Mouse (Mus musculus) CH12.LX (cell line): ENCODE measurements around the gene Adamts16. TPM values are rescaled to one million over a fixed set of nuclear protein-coding genes. Genes with fewer than 3 reads are reported as not detected.

Experiments used
- DNase-seq: peaks from one replicate; pipeline ENCODE4 v3.0.0-alpha.2; 2013; ENCODE audit errors: extremely low read depth
- H3K27ac ChIP-seq: 2 replicates; pipeline ENCODE4 v1.5.1; 2012; ENCODE audit warnings: low read depth, mild to moderate bottlenecking, control low read depth, moderate library complexity; ENCODE audit not compliant: insufficient read depth
- H3K27me3 ChIP-seq: replicated peaks from 2 replicates; pipeline ENCODE3; 2012; ENCODE audit warnings: inconsistent platforms
- H3K36me3 ChIP-seq, 2 experiments: replicated peaks in 1 of 2; 2 replicates each; pipeline versions ENCODE3 to v1.6.1; 2012; ENCODE audit warnings: inconsistent platforms in 1 of 2, low read length in 1 of 2, mild to moderate bottlenecking in 1 of 2, mixed read lengths in 1 of 2, moderate library complexity in 1 of 2; ENCODE audit not compliant: control insufficient read depth in 1 of 2, insufficient read depth in 1 of 2
- H3K4me1 ChIP-seq, 2 experiments: 2 replicates each; pipeline ENCODE4 v1.6.1; 2012; ENCODE audit warnings: inconsistent platforms in 1 of 2, moderate library complexity in 1 of 2; ENCODE audit not compliant: insufficient read depth in 2 of 2, control insufficient read depth in 1 of 2
- H3K4me2 ChIP-seq: 2 replicates; pipeline ENCODE4 v1.6.1; 2012; ENCODE audit warnings: low read depth, mild to moderate bottlenecking, control low read depth; ENCODE audit not compliant: poor library complexity, insufficient read depth, severe bottlenecking
- H3K4me3 ChIP-seq, 3 experiments: fragments of 150-350 bp in 1 of 3; sonication (generic) in 1 of 3; replicated peaks in 1 of 3; 2 replicates each; pipeline versions ENCODE3 to v1.5.1; 2011 to 2012; ENCODE audit warnings: low read depth in 2 of 3, low read length in 2 of 3, mild to moderate bottlenecking in 2 of 3, moderate library complexity in 2 of 3, control low read depth in 1 of 3, improper control_type of control experiment in 1 of 3, inconsistent platforms in 1 of 3, mixed read lengths in 1 of 3; ENCODE audit not compliant: poor library complexity in 1 of 3
- H3K79me2 ChIP-seq: replicated peaks from 2 replicates; pipeline ENCODE4 v1.6.1; 2012; ENCODE audit warnings: mild to moderate bottlenecking, moderate library complexity; ENCODE audit not compliant: control insufficient read depth, poor library complexity, insufficient read depth, severe bottlenecking; ENCODE audit errors: extremely low read depth
- H3K9ac ChIP-seq: 2 replicates; pipeline ENCODE4 v1.6.1; 2012; ENCODE audit warnings: low read depth, mild to moderate bottlenecking, control low read depth, moderate library complexity; ENCODE audit not compliant: insufficient read depth
- H3K9me3 ChIP-seq: replicated peaks from 2 replicates; pipeline ENCODE3; 2012; ENCODE audit warnings: low read length, inconsistent platforms, mixed read lengths
- CHD1 ChIP-seq: IDR thresholded peaks from 2 replicates; pipeline ENCODE4 v1.6.1; 2012; ENCODE audit warnings: low read depth, low read length, improper control_type of control experiment, inconsistent platforms
- CHD2 ChIP-seq: IDR thresholded peaks from 2 replicates; pipeline ENCODE4 v1.6.1; 2011; ENCODE audit warnings: low read length, improper control_type of control experiment
- CTCF ChIP-seq, 2 experiments: IDR thresholded peaks in 1 of 2; conservative IDR thresholded peaks in 1 of 2; 2 replicates each; pipeline ENCODE4 v1.5.1; 2011 to 2012; ENCODE audit warnings: low read depth in 2 of 2, low read length in 2 of 2, improper control_type of control experiment in 1 of 2, inconsistent platforms in 1 of 2, mild to moderate bottlenecking in 1 of 2, moderate library complexity in 1 of 2
- ELF1 ChIP-seq: IDR thresholded peaks from 2 replicates; pipeline ENCODE4 v1.6.1; 2014; ENCODE audit warnings: low read depth, mild to moderate bottlenecking, inconsistent platforms, low read length, improper control_type of control experiment
- ETS1 ChIP-seq: conservative IDR thresholded peaks from 2 replicates; pipeline ENCODE4 v1.6.1; 2012; ENCODE audit warnings: low read depth, mild to moderate bottlenecking, inconsistent platforms, low read length, improper control_type of control experiment, moderate library complexity
- GABPA ChIP-seq: IDR thresholded peaks from 2 replicates; pipeline ENCODE4 v1.6.1; 2012; ENCODE audit warnings: low read depth, low read length, improper control_type of control experiment, inconsistent platforms; ENCODE audit not compliant: insufficient replicate concordance
- JUN ChIP-seq: IDR thresholded peaks from 2 replicates; pipeline ENCODE4 v1.6.1; 2011; ENCODE audit warnings: low read depth, mild to moderate bottlenecking, low read length, improper control_type of control experiment, moderate library complexity; ENCODE audit not compliant: insufficient read depth
- KAT2A ChIP-seq: IDR thresholded peaks from 2 replicates; pipeline ENCODE4 v1.6.1; 2012; ENCODE audit warnings: low read length, improper control_type of control experiment, inconsistent platforms; ENCODE audit not compliant: insufficient replicate concordance
- NELFE ChIP-seq: IDR thresholded peaks from 2 replicates; pipeline ENCODE4 v1.6.1; 2011; ENCODE audit warnings: low read depth, low read length, improper control_type of control experiment
- NRF1 ChIP-seq: IDR thresholded peaks from 2 replicates; pipeline ENCODE4 v1.6.1; 2014; ENCODE audit warnings: low read depth, mild to moderate bottlenecking, inconsistent platforms, low read length, improper control_type of control experiment, moderate library complexity
- PAX5 ChIP-seq: IDR thresholded peaks from 2 replicates; pipeline ENCODE4 v1.6.1; 2012; ENCODE audit warnings: low read length, inconsistent platforms, mixed read lengths
- POLR2AphosphoS2 ChIP-seq: IDR thresholded peaks from 2 replicates; pipeline ENCODE4 v1.6.1; 2011; ENCODE audit warnings: low read depth, low read length, improper control_type of control experiment
- RAD21 ChIP-seq: IDR thresholded peaks from 2 replicates; pipeline ENCODE4 v1.6.1; 2011; ENCODE audit warnings: low read depth, mild to moderate bottlenecking, low read length, improper control_type of control experiment, moderate library complexity
- RCOR1 ChIP-seq: conservative IDR thresholded peaks from 2 replicates; pipeline ENCODE4 v1.6.1; 2012; ENCODE audit warnings: low read depth, mild to moderate bottlenecking, inconsistent platforms, low read length, improper control_type of control experiment
- SMC3 ChIP-seq: IDR thresholded peaks from 2 replicates; pipeline ENCODE4 v1.6.1; 2011; ENCODE audit warnings: low read depth, low read length, improper control_type of control experiment
- TBP ChIP-seq: conservative IDR thresholded peaks from 2 replicates; pipeline ENCODE4 v1.6.1; 2011; ENCODE audit warnings: low read depth, low read length, improper control_type of control experiment
- TCF12 ChIP-seq: IDR thresholded peaks from 2 replicates; pipeline ENCODE4 v1.6.1; 2014; ENCODE audit warnings: low read depth, mild to moderate bottlenecking, inconsistent platforms, low read length, improper control_type of control experiment
- USF2 ChIP-seq: conservative IDR thresholded peaks from 2 replicates; pipeline ENCODE4 v1.6.1; 2011; ENCODE audit warnings: low read depth, low read length, improper control_type of control experiment
- ZC3H11A ChIP-seq: IDR thresholded peaks from 2 replicates; pipeline ENCODE4 v1.6.1; 2012; ENCODE audit warnings: low read depth, mild to moderate bottlenecking, inconsistent platforms, low read length, improper control_type of control experiment
- ZKSCAN1 ChIP-seq: IDR thresholded peaks from 2 replicates; pipeline ENCODE4 v1.6.1; 2012; ENCODE audit warnings: low read depth, inconsistent platforms, low read length, improper control_type of control experiment, borderline replicate concordance
- dilution Hi-C: fragments of 300-500 bp; cut with MboI; formaldehyde crosslinking; loops from 2 replicates; pipeline ENCODE4 v1.14.3; 2020; ENCODE audit warnings: low sequenced_read_pairs; ENCODE audit not compliant: extremely low pct_unique_long_range_greater_than_20kb, extremely low pct_ligation_motif_present
- in situ Hi-C: fragments of 300-500 bp; cut with MboI; formaldehyde crosslinking; loops from 3 replicates; pipeline ENCODE4 v1.14.3; 2019; ENCODE audit warnings: low sequenced_read_pairs, low pct_ligation_motif_present, low pct_unique_long_range_greater_than_20kb, mixed read lengths
- polyA plus RNA-seq: library from polyadenylated mRNA; unstranded; fragments of >175 nt; gene quantifications from 2 replicates; pipeline ENCODE4 v1.2.1, GENCODE M21; 2012; ENCODE audit warnings: low read depth; ENCODE audit not compliant: insufficient read length
- total RNA-seq, 2 experiments: library from RNA; depleted of rRNA; stranded (reverse); fragments of 300-350 nt in 1 of 2; fragments of >200 nt in 1 of 2; gene quantifications; 2 replicates each; pipeline ENCODE4 v1.2.3; 2012 to 2014

Adamts16 gene
- total and polyA plus RNA-seq, 3 experiments, result not detected

DNA sequence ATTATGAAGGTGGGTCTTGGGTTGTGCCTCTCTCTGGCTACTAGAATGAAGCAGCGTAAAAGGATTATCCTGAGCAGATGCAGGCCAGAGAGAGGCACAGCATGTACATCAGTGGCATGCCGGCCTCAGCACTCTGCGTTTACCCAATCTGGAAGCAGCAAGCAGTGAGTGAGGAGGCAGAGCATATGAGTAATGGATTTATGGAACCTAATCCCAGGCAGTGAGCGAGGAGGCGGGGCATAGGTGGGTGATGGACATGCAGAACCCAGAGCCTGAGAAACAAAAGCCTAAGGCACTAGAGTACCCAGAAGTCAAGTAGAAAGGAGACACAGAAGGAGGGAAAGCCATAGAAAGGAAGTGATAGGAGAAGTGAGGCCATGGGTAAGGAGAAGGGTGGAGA lies 107.0 kb downstream of the Adamts16 start:
- no peaks in the 10 kb centered on the region for H3K9me3 ChIP-seq
- peaks cover 3 to 5% of the 10 kb centered on the region in 2 experiments; a peak in 2 of 4 replicates for H3K4me1 ChIP-seq
- H3K27ac ChIP-seq, result no peak overlapping the region
- DNase-seq, result no peak
- H3K27me3 ChIP-seq, result no peaks in the 10 kb centered on the region
- H3K4me3 ChIP-seq, result no peak overlapping the region
- in situ Hi-C loops (no loop called here), dilution Hi-C loops (no loop called here)
- TF ChIP-seq USF2 (no peak), RAD21 (no peak), NRF1 (no peak), TCF12 (no peak), RCOR1 (no peak), ELF1 (no peak), ZC3H11A (no peak), NELFE (no peak), TBP (no peak), PAX5 (no peak), CHD2 (no peak), CTCF (conservative IDR thresholded peaks at IDR 0.05 in 1 of 2, IDR thresholded peaks at IDR 0.05 in 1 of 2; ENCODE audit: low read depth in 2 of 2, low read length in 2 of 2) (no peak), CHD1 (no peak), JUN (no peak), SMC3 (no peak), KAT2A (no peak), ZKSCAN1 (no peak), ETS1 (no peak)
- H3K9ac ChIP-seq, result no peak overlapping the region
- H3K4me2 ChIP-seq, result no peak overlapping the region
- no peaks in the 10 kb centered on the region for H3K36me3 ChIP-seq
- H3K79me2 ChIP-seq, result no peaks in the 10 kb centered on the region

DNA sequence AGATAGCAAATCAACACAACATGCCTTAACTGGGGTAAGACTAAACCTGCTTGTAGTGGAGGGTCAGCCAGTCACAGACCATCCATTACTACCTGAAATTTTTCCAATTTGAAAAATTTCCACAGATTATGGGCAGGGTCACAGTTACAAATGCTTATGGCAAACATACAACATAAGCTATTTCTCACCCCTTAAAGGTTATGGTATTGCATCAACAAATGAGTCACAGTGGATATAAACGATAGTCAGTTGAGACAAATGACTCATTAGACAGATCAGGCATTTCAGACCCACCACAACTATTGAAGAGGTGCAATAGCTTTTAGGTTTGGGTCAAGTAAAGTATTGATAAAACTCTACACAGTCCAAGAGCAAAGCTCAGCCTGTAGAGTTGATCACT lies 107.7 kb downstream of the Adamts16 start:
- peaks cover 3 to 5% of the 10 kb centered on the region in 2 experiments; a peak in 2 of 4 replicates for H3K4me1 ChIP-seq
- dilution Hi-C loops, result no loop called here
- H3K4me3 ChIP-seq, result no peak overlapping the region
- no peaks in the 10 kb centered on the region for H3K9me3 ChIP-seq
- no peak overlapping the region for H3K9ac ChIP-seq
- H3K27ac ChIP-seq, result no peak overlapping the region
- TF ChIP-seq PAX5 (no peak), CTCF (conservative IDR thresholded peaks at IDR 0.05 in 1 of 2, IDR thresholded peaks at IDR 0.05 in 1 of 2; ENCODE audit: low read depth in 2 of 2, low read length in 2 of 2) (no peak), RAD21 (no peak), SMC3 (no peak), GABPA (no peak), POLR2AphosphoS2 (no peak)
- H3K79me2 ChIP-seq, result no peaks in the 10 kb centered on the region
- no peak for DNase-seq
- H3K36me3 ChIP-seq, result no peaks in the 10 kb centered on the region
- no peaks in the 10 kb centered on the region for H3K27me3 ChIP-seq
- H3K4me2 ChIP-seq, result no peak overlapping the region
- in situ Hi-C loops, result no loop called here
